Mouse (Mus musculus) G1E-ER4 (cell line): ENCODE data around the gene Cdk5. TPM values are rescaled to one million over a fixed set of nuclear protein-coding genes. Genes with fewer than 3 reads are reported as not detected.

ENCODE experiments used
- GATA1 ChIP-seq: IDR thresholded peaks from one replicate; pipeline ENCODE4 v1.8.0; 2012; ENCODE audit warnings: low read length, inconsistent platforms
- polyA plus RNA-seq: library from polyadenylated mRNA; stranded (reverse); fragments of >175 nt; gene quantifications from 2 replicates; pipeline ENCODE4 v1.2.3, GENCODE M21; 2012

Gene Cdk5
- polyA plus RNA-seq, 1 experiment, result 19.4 TPM

GRCm38 (mm10) chr5:24416222-24416736, 7.1 kb downstream of the Cdk5 start:
- TF ChIP-seq GATA1, result no peak

GRCm38 (mm10) chr5:24413938-24414337, 9.4 kb downstream of the Cdk5 start:
- TF ChIP-seq GATA1, result no peak

- TF ChIP-seq GATA1, result no peak
Measured at GRCm38 (mm10) chr5:24413042-24413693, 10.2 kb downstream of the Cdk5 start, which contains the start of gene Asic3. Asic3 (plus strand) TSS chr5:24413392.

- TF ChIP-seq GATA1, result no peak
Measured at GRCm38 (mm10) chr5:24412063-24412462, 11.3 kb downstream of the Cdk5 start.

GRCm38 (mm10) chr5:24409466-24409865, 13.9 kb downstream of the Cdk5 start:
- no peak for TF ChIP-seq GATA1

GRCm38 (mm10) chr5:24408651-24409050, 14.7 kb downstream of the Cdk5 start:
- TF ChIP-seq GATA1, result no peak

- no peak for TF ChIP-seq GATA1
Measured at GRCm38 (mm10) chr5:24405389-24405876, 17.9 kb downstream of the Cdk5 start.

- TF ChIP-seq GATA1, result no peak
Measured at GRCm38 (mm10) chr5:24404594-24405360, 18.6 kb downstream of the Cdk5 start.

GRCm38 (mm10) chr5:24401969-24402368, 21.4 kb downstream of the Cdk5 start:
- no peak for TF ChIP-seq GATA1

- TF ChIP-seq GATA1, result no peak
Measured at GRCm38 (mm10) chr5:24400911-24401605, 22.3 kb downstream of the Cdk5 start.

- no peak for TF ChIP-seq GATA1
Measured at GRCm38 (mm10) chr5:24400362-24400761, 23.0 kb downstream of the Cdk5 start.

- no peak for TF ChIP-seq GATA1
Measured at GRCm38 (mm10) chr5:24399686-24400085, 23.6 kb downstream of the Cdk5 start.

GRCm38 (mm10) chr5:24394165-24394894, 29.0 kb downstream of the Cdk5 start:
- TF ChIP-seq GATA1, result no peak

- no peak for TF ChIP-seq GATA1
Measured at GRCm38 (mm10) chr5:24393392-24393997, 29.8 kb downstream of the Cdk5 start, which contains the start of gene Abcb8. Abcb8 (plus strand) TSS chr5:24393663.

GRCm38 (mm10) chr5:24392724-24393123, 30.6 kb downstream of the Cdk5 start:
- TF ChIP-seq GATA1, result no peak
